Mouse (Mus musculus) bone marrow, adult 2 months (tissue): ENCODE measurements around the gene Ppm1a.

Source experiments
- CTCF ChIP-seq: fragments of 200-500 bp; IDR thresholded peaks from 2 replicates; pipeline ENCODE4 v1.5.1; 2011; ENCODE audit warnings: low read length, control low read depth; ENCODE audit not compliant: control insufficient read depth, insufficient read depth
- POLR2A ChIP-seq: fragments of 200-500 bp; IDR thresholded peaks from 2 replicates; pipeline ENCODE4 v1.6.1; 2011; ENCODE audit warnings: low read depth, mild to moderate bottlenecking, control low read depth, low read length, borderline replicate concordance; ENCODE audit not compliant: control insufficient read depth

DNA sequence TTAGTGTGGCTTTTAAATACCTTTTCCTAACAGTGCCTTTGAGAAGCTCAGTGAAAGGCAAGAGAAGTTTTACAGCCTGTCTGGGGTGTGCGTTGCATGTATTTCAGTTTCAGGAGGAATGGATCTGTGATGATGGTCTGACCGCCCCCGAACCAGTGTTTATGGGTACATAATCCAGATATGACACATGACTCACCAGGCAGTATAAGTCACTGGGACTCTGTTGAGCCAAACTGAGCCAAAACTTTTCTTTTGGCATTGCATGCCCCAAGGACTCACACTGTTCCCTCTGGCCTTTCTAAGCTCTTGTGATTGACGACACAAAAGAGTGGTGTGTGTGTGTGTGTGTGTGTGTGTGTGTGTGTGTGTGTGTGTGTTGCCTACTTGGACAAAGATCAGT is 8.4 kb upstream of the Ppm1a start:
- no peak for TF ChIP-seq POLR2A
- no peak for TF ChIP-seq CTCF
